Mouse (Mus musculus): ENCODE data around the gene Cdh23.

DNA sequence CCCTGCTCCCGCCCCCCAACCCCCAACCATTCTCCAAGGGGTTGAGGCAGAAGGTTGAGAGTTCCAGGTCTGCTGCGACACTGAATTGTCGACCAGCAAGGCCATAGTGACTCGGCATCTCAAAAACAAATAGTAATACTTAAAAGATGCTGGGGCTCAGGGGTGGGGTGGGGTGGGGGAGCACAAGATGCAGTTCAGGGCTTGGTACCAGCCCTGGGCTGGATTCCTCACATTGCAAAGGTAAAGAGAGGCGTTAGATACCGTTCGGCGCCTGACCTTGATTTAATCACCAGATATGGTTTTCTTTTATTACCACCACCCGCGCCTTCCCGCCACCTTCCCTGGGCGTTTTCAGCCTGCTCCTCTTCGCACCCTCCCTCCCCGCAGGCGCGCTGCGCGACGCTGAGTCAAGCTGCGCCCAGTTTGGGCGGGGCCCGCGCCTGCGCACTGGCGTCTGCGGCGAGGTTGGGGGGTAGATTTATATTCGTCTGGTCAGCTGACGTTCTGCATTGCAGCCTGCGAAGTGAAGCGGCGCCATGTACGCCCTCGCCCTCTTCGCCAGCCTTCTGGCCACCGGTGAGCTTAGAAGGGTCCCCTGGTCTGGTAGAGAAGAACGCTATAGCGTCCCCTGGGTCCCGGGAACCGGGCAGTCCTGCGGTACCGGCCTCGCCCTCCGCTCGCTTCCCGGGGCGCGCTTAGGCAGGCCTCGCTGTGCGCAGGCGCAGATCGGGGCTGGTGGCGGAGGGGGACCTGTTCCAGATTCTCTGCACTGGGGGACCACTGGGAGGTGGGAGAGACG, 418.9 kb downstream of the Cdh23 start, which contains the start of gene Psap:
- TF ChIP-seq GATA1 (IDR thresholded peaks at IDR 0.05; ENCODE audit: borderline replicate concordance, low read length) (no peak), FLI1 (IDR thresholded peaks at IDR 0.05; ENCODE audit: low read length) (no peak)
